Mouse (Mus musculus) forebrain, embryonic 15.5 days (tissue): ENCODE data around the gene Celf1. TPM values are rescaled to one million over a fixed set of nuclear protein-coding genes. Genes with fewer than 3 reads are reported as not detected.
"Not testable (repeated sequence)": the region's sequence is repeated elsewhere in the genome, so short reads cannot be mapped to it uniquely, and the experiment has no call there.

Experiments used
- ATAC-seq: fragments of 200-750 bp; cut with Nextera tagmentation; replicated peaks from 2 replicates; pipeline ENCODE4 v1.8.0; 2017; ENCODE audit warnings: mild to moderate bottlenecking, moderate TSS enrichment, moderate library complexity
- H3K27ac ChIP-seq: fragments of 300-500 bp; sonication (generic); replicated peaks from 2 replicates; pipeline ENCODE4 v1.5.1; 2015; ENCODE audit warnings: mild to moderate bottlenecking, inconsistent platforms
- H3K27me3 ChIP-seq: fragments of 300-500 bp; sonication (generic); 2 replicates; pipeline ENCODE4 v1.6.1; 2015; ENCODE audit warnings: inconsistent platforms
- H3K36me3 ChIP-seq: fragments of 300-500 bp; sonication (generic); 2 replicates; pipeline ENCODE4 v1.6.1; 2015; ENCODE audit warnings: mild to moderate bottlenecking, inconsistent platforms
- H3K4me1 ChIP-seq: fragments of 300-500 bp; sonication (generic); 2 replicates; pipeline ENCODE4 v1.6.1; 2015; ENCODE audit warnings: inconsistent platforms
- H3K4me2 ChIP-seq: fragments of 300-500 bp; sonication (generic); replicated peaks from 2 replicates; pipeline ENCODE4 v1.6.1; 2015; ENCODE audit warnings: mild to moderate bottlenecking, inconsistent platforms
- H3K4me3 ChIP-seq: fragments of 300-500 bp; sonication (generic); 2 replicates; pipeline ENCODE4 v1.5.1; 2015; ENCODE audit warnings: mild to moderate bottlenecking, inconsistent platforms
- H3K9ac ChIP-seq: fragments of 300-500 bp; sonication (generic); replicated peaks from 2 replicates; pipeline ENCODE4 v1.6.1; 2015; ENCODE audit warnings: mild to moderate bottlenecking, inconsistent platforms
- H3K9me3 ChIP-seq: fragments of 300-500 bp; sonication (generic); 2 replicates; pipeline ENCODE4 v1.6.1; 2016; ENCODE audit warnings: inconsistent platforms
- WGBS: fragments of 180-500 bp; shearing (Covaris S2); methylation state at CpG from one replicate; pipeline ENCODE4 v1.1.7; 2015; ENCODE audit warnings: mixed read lengths; 5-methylcytosine and 5-hydroxymethylcytosine counted together
- polyA plus RNA-seq: library from polyadenylated mRNA; unstranded; fragments of >200 nt; fragmentation: Nextera tagmentation; extraction: Ambion mirVana; gene quantifications from 2 replicates; pipeline ENCODE4 v1.2.1, GENCODE M21; 2015

Gene Celf1
- polyA plus RNA-seq, 1 experiment from 2014 or later, result 136 TPM

GRCm38 (mm10) chr2:91027391-91028214, 87.4 kb downstream of the Celf1 start:
- no peak for ATAC-seq

GRCm38 (mm10) chr2:91031216-91031615, 91.0 kb downstream of the Celf1 start:
- no peaks in the 10 kb centered on the region for H3K9me3 ChIP-seq
- ATAC-seq, result no peak
- H3K9ac ChIP-seq, result no peak overlapping the region
- H3K4me3 ChIP-seq, result no peak overlapping the region
- 89% methylated on average over 4 of the region's 4 CpGs for WGBS
- no peaks in the 10 kb centered on the region for H3K27me3 ChIP-seq
- no peak overlapping the region for H3K4me2 ChIP-seq
- H3K27ac ChIP-seq, result no peak overlapping the region
- no peaks in the 10 kb centered on the region for H3K4me1 ChIP-seq
- H3K36me3 ChIP-seq, result no peaks in the 10 kb centered on the region

More at GRCm38 (mm10) chr2:91027391-91028214, 87.4 kb downstream of the Celf1 start:
- 83% methylated on average over 9 of the region's 9 CpGs for WGBS
- H3K4me2 ChIP-seq, result no peak overlapping the region
- no peak overlapping the region for H3K9ac ChIP-seq
- no peaks in the 10 kb centered on the region for H3K4me1 ChIP-seq
- H3K27ac ChIP-seq, result no peak overlapping the region
- no peaks in the 10 kb centered on the region for H3K9me3 ChIP-seq
- no peaks in the 10 kb centered on the region for H3K27me3 ChIP-seq
- H3K4me3 ChIP-seq, result no peak overlapping the region
- H3K36me3 ChIP-seq, result no peaks in the 10 kb centered on the region

- Histone ChIP-seq H3K27me3 (no peaks in the 10 kb centered on the region), H3K4me3 (no peak overlapping the region), H3K27ac (no peak overlapping the region), H3K4me1 (no peaks in the 10 kb centered on the region), H3K9me3 (no peaks in the 10 kb centered on the region), H3K9ac (no peak overlapping the region), H3K36me3 (no peaks in the 10 kb centered on the region), H3K4me2 (no peak overlapping the region)
- 18% methylated on average over 3 of the region's 3 CpGs for WGBS
- no peak for ATAC-seq
Observed at GRCm38 (mm10) chr2:91033000-91033399, 92.8 kb downstream of the Celf1 start.

GRCm38 (mm10) chr2:91035385-91035784, 95.2 kb downstream of the Celf1 start, which contains the start of gene Rapsn:
Gene Rapsn, plus strand, starts transcription at chr2:91035620.
- no peaks in the 10 kb centered on the region for H3K4me1 ChIP-seq
- H3K9me3 ChIP-seq, result no peaks in the 10 kb centered on the region
- no peak for ATAC-seq
- H3K4me3 ChIP-seq, result no peak within 1 kb of the TSS
- WGBS, result 73% methylated on average over 9 of the region's 9 CpGs
- H3K9ac ChIP-seq, result no peak within 1 kb of the TSS
- H3K4me2 ChIP-seq, result no peak within 1 kb of the TSS
- no peaks in the 10 kb centered on the region for H3K27me3 ChIP-seq
- H3K36me3 ChIP-seq, result no peaks in the 10 kb centered on the region
- H3K27ac ChIP-seq, result no peak within 1 kb of the TSS

GRCm38 (mm10) chr2:91041786-91042185, 101.6 kb downstream of the Celf1 start:
- WGBS, result 60% methylated on average over 8 of the region's 8 CpGs
- H3K27me3 ChIP-seq, result no peaks in the 10 kb centered on the region
- no peak overlapping the region for H3K27ac ChIP-seq
- no peak overlapping the region for H3K4me3 ChIP-seq
- H3K4me2 ChIP-seq, result no peak overlapping the region
- no peaks in the 10 kb centered on the region for H3K9me3 ChIP-seq
- no peaks in the 10 kb centered on the region for H3K4me1 ChIP-seq
- no peak for ATAC-seq
- no peaks in the 10 kb centered on the region for H3K36me3 ChIP-seq
- H3K9ac ChIP-seq, result no peak overlapping the region

GRCm38 (mm10) chr2:91042651-91043398, 102.6 kb downstream of the Celf1 start:
- Histone ChIP-seq H3K9ac (no peak overlapping the region), H3K36me3 (no peaks in the 10 kb centered on the region), H3K4me3 (no peak overlapping the region), H3K27me3 (no peaks in the 10 kb centered on the region), H3K27ac (no peak overlapping the region), H3K4me2 (no peak overlapping the region), H3K4me1 (no peaks in the 10 kb centered on the region), H3K9me3 (no peaks in the 10 kb centered on the region)
- no peak; the same call in 1 of the 2 replicates for ATAC-seq
- WGBS, result 67% methylated on average over 21 of the region's 21 CpGs

- no peak overlapping the region for H3K27ac ChIP-seq
- no peaks in the 10 kb centered on the region for H3K36me3 ChIP-seq
- H3K4me2 ChIP-seq, result no peak overlapping the region
- no peaks in the 10 kb centered on the region for H3K9me3 ChIP-seq
- H3K4me3 ChIP-seq, result no peak overlapping the region
- 84% methylated on average over 13 of the region's 13 CpGs for WGBS
- H3K4me1 ChIP-seq, result no peaks in the 10 kb centered on the region
- H3K9ac ChIP-seq, result no peak overlapping the region
- no peak for ATAC-seq
- H3K27me3 ChIP-seq, result no peaks in the 10 kb centered on the region
Observed at GRCm38 (mm10) chr2:91044727-91045126, 104.5 kb downstream of the Celf1 start.

GRCm38 (mm10) chr2:91045805-91046204, 105.6 kb downstream of the Celf1 start:
- not testable (repeated sequence) for H3K27ac ChIP-seq, H3K9me3 ChIP-seq, ATAC-seq, H3K4me2 ChIP-seq, H3K27me3 ChIP-seq, H3K4me3 ChIP-seq, H3K36me3 ChIP-seq, H3K4me1 ChIP-seq, H3K9ac ChIP-seq
- WGBS, result 75% methylated on average over 1 of the region's 1 CpGs

GRCm38 (mm10) chr2:91047359-91047758, 107.2 kb downstream of the Celf1 start:
- Histone ChIP-seq H3K27ac (no peak overlapping the region), H3K9me3 (no peaks in the 10 kb centered on the region), H3K4me2 (no peak overlapping the region), H3K4me1 (no peaks in the 10 kb centered on the region), H3K27me3 (no peaks in the 10 kb centered on the region), H3K4me3 (no peak overlapping the region), H3K9ac (no peak overlapping the region), H3K36me3 (no peaks in the 10 kb centered on the region)
- no peak for ATAC-seq
- 78% methylated on average over 9 of the region's 9 CpGs for WGBS

GRCm38 (mm10) chr2:91051917-91052316, 111.7 kb downstream of the Celf1 start:
- Histone ChIP-seq H3K9me3 (no peaks in the 10 kb centered on the region), H3K9ac (no peak overlapping the region), H3K36me3 (peaks cover 18% of the 10 kb centered on the region), H3K27me3 (no peaks in the 10 kb centered on the region), H3K27ac (no peak overlapping the region), H3K4me2 (no peak overlapping the region), H3K4me3 (no peak overlapping the region), H3K4me1 (peaks cover 18% of the 10 kb centered on the region)
- WGBS, result 85% methylated on average over 3 of the region's 3 CpGs
- ATAC-seq, result no peak

GRCm38 (mm10) chr2:91052752-91053151, 112.6 kb downstream of the Celf1 start:
- no peak overlapping the region for H3K9ac ChIP-seq
- 57% methylated on average over 2 of the region's 2 CpGs for WGBS
- no peak for ATAC-seq

GRCm38 (mm10) chr2:91053181-91053933, 113.2 kb downstream of the Celf1 start:
- Histone ChIP-seq H3K4me1 (peaks cover 18% of the 10 kb centered on the region), H3K36me3 (peaks cover 32% of the 10 kb centered on the region), H3K4me2 (peak overlapping the region; percentile 89), H3K27me3 (no peaks in the 10 kb centered on the region), H3K4me3 (peak overlapping the region; percentile 78), H3K27ac (peak overlapping the region; percentile 91), H3K9ac (peak overlapping the region; percentile 49), H3K9me3 (no peaks in the 10 kb centered on the region)
- peak; percentile 79 for ATAC-seq
- 0% methylated on average over 6 of the region's 6 CpGs for WGBS

More at GRCm38 (mm10) chr2:91052752-91053151, 112.6 kb downstream of the Celf1 start:
- no peaks in the 10 kb centered on the region for H3K9me3 ChIP-seq
- H3K27me3 ChIP-seq, result no peaks in the 10 kb centered on the region
- peaks cover 18% of the 10 kb centered on the region for H3K4me1 ChIP-seq
- H3K4me2 ChIP-seq, result peak overlapping the region; percentile 89
- H3K27ac ChIP-seq, result no peak overlapping the region
- H3K36me3 ChIP-seq, result peaks cover 26% of the 10 kb centered on the region
- H3K4me3 ChIP-seq, result no peak overlapping the region; the same call in 1 of the 2 replicates
